Mouse (Mus musculus) kidney, adult 11 months (tissue): ENCODE data around the gene Diras1.
"Not testable (repeated sequence)": the region's sequence is repeated elsewhere in the genome, so short reads cannot be mapped to it uniquely, and the experiment has no call there.

Source experiments
- DNase-seq: peaks from one replicate; pipeline ENCODE4 v3.0.0; 2022

Diras1 gene

DNA sequence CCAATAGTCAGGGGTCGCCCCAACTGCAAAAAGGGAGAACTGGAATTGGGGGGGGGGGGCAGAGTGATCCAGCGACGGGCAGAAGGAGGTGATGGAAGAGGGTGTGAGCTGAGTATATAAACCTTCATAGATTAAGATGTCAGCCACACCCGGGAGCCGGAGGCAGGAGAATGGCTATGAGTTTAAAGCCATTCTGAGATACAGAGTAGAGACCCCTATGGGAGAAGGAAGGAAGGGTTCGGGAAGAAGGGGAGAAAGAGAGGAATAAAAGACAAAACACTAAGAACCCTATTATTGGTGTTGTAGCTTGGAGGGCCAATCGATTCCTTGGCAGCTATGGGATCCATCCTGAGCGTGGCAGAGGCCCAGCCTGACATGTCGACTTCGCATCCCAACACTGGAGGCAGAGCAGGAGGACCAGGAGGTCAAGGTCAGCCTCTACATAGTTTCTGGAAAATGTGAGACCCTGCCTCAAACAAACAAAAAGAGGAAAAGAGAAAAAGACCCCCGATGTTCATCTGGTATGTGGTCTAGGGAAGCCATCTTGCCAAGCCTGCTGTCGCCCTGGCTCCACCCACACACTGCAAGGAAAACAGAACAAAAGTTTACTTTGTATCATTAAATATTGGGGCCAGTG is at the start of gene Diras1:
Gene Diras1, minus strand, starts transcription at position 24 of the 637 bp plus-strand sequence.
- no peak for DNase-seq

DNA sequence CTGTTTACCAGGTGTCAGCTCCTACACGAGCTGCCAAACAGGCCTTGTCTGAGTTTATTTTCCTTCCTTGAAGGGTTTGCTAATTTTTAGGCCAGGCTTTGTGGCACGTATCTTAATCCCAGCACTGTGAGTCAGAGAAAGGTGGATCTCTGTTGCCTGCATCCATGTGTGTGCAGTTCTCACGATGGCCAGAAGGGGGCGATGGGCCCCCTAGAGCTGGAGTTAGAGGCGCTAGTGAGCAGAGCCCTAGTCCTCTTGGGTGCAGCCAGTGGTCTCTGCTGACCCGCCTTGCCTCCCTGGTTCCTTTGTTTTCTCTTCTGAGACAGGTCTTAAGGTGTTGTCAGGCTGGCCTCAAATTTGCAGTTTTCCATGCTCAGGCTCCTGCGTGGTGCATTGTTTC is 48.0 kb upstream of the Diras1 start:
- no peak for DNase-seq

DNA sequence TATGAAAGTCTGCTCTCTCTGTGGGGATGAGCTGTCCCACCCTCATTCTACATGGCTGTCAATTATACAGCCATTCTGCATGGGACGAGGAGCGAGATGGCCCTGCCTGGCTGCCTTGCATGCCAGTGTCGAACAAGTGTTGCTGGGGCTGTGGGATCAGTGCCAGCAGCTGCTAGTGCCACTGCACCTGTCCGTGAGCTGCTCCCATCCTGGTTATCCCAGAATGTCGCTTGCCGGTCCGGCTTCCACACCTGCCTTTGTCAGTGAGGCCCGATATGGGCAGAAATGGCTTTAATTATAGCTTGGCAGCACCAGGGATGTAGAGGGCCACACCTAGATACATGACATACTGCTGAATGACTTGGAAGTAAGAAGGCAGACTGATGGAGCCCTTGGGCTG is 46.8 kb upstream of the Diras1 start:
- no peak for DNase-seq

DNA sequence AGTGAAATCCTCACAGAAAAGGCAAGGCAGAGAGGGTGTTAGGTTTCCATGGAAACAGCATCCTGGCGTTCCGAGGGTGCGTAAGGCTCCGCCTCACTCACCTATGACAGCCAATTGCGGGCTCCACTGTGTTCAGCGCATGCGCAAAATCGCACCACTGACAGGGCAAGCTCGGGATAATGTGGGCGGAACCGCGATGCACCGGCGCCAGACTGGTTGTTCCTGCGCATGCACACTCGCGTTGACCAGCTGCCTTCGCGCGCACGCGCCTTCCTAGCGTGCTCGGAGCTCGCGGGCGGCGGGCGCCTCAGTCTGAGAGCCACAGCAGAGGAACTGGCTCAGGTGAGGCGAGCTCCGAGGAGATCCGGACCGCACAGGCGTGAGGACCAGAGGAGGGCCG is 44.4 kb upstream of the Diras1 start, which contains the start of gene Thop1:
Gene Thop1, plus strand, starts transcription at position 200 of the 400 bp plus-strand sequence.
- DNase-seq, result peak; percentile 99

DNA sequence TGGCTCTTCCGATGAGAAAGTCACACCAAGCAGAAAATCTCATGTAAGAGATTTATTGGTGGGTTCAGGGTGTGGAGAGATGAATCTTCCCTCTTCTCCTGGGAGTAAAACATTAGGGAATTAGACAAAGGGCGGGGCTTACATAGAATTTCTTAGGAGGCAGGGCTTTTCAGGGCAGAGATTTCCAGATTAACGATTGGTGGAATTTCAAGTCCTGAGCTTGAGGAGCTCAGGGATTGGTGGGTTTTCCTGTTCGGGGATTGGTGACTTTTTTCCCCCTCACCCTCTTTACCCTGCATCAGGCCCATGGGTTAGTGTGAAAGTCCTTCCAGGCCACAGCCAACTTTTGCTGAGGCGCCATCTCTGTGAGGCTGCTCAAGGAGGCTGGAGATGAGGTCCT is 43.2 kb upstream of the Diras1 start:
- DNase-seq, result no peak

DNA sequence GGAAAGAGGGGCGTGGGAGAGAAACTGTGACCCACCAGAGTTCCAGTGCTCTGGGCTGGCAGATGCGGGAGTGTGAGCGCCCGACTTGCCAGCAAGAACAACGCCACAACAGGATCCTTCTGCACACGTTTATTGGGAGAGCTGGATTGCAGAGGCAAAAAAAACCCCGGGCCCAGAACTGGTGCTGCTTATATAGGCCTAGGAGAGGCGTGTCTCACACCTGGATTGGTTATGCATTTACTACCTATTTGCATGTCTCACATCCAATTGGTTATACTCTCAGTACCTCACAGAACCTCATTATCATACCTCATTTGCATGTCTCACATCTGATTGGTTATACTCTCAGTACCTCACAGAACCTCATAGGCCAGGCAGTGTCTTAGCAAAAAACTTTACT is 39.1 kb upstream of the Diras1 start:
- DNase-seq, result not testable (repeated sequence)

DNA sequence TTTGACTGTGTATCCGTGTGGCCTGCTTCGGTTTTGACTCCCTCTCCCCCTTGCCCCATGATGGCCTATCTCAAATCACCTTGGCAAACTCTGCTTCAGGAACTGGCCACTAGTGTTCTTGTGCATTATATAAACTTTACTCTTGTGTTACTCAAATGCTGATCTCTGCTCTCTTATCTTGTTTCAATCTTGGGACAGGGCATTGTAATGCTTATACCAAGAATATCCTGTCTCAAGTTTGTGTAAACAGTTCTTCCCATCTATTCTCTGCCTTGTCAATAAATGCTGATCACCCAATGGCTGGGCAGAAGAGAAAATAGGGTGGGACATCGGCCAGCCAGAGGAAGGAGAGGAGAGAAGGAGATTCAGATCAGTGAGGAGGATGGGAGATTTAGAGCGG is 37.2 kb upstream of the Diras1 start:
- DNase-seq, result no peak

DNA sequence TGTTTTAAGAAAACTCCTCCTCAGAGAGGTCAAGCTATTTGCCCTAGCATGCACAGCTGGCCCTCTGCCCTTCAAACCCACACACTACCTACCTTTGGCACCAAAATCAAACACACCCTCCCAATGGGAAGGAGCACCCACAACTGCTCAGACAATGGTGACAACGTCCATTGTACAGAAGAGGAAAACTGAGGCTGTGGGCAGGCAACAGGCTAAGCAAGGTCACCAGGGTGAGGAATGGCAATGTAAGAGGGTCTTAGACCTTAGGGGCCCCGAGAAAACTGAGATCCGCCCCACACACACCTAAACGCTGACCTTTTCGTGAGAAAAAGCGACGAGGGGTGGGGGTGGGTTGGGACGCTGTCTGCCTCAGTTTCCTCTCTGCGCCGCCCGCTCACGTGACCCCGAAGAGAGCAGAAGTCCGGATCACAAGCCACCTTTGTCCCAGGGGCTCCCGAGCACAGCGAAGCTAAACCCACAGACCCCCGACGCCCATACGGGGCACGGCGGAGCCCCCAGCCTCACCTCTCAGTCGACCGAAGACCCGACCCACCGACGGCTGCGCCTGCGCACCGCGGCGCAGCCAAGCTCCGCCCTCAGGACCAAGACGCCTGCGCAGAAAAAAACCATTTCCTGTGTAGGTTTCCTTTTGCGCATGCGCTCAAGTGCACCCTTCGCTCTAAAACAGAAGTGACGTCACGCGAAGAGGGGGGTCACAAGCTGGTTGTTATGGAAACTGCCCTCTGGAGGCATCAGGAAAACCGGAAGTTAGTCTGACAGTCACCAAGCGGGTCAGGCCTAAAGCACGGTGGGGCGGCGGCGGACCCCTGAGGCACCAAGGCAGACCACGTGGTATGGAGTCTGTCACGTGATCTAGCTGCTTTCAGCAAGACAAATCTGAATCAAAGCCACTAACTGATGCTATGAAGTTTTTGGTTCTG is 34.4 kb upstream of the Diras1 start, which contains the start of gene Sgta:
Gene Sgta, minus strand, starts transcription at position 579 of the 941 bp plus-strand sequence.
- peak; percentile 100 for DNase-seq

DNA sequence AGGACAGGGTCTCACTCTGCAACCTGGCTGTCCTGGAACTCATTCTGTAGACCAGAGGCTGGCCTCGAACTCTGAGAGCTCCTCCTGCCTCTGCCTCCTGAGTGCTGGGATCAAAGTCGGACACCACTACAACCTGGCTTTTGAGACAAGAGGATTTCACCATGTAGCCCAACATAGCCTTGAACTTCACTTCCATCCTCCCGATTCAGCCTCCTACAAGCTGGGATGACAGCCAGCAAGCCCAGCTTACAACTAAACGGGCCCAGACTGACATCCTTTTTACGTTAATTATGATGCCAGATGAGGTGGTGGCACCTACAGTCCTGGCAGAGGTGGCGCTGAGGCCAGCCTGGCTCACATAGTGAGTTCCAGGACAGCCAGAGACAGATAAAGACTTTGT is 33.4 kb upstream of the Diras1 start:
- no peak for DNase-seq

DNA sequence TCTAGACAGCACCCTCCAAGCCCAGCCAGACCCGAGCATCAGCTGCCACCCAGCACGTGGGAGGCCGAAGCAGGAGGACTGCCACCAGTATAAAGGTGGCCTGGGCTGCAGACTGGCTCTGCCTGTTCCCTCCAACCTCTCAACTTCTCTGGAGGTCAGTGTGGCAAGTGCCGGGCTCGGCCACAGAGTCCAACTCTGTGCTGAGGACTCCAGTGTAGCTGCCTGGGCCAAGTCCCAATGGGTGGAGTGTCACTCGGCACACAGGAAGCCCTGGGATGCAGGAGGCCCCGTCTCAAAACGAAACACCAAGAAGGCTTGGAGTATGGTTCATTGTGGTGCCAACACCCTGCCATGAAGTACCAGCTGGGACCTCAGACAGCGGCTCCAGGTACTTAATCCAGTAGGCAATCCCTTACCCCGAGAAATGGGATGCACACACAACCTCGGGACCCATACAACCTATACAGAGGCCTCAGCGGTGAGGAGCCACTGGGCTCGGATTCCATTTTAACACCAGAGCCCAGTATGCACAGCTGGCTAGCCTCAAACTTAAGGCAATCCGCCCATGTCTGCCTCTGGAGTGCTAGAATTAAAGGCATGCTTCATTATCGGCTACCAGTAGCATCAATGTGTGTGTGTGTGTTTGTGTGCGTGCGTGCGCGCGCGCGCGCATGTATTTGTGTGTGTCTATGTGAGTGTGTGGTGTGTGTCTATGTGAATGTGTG is 32.1 kb upstream of the Diras1 start:
- DNase-seq, result no peak

DNA sequence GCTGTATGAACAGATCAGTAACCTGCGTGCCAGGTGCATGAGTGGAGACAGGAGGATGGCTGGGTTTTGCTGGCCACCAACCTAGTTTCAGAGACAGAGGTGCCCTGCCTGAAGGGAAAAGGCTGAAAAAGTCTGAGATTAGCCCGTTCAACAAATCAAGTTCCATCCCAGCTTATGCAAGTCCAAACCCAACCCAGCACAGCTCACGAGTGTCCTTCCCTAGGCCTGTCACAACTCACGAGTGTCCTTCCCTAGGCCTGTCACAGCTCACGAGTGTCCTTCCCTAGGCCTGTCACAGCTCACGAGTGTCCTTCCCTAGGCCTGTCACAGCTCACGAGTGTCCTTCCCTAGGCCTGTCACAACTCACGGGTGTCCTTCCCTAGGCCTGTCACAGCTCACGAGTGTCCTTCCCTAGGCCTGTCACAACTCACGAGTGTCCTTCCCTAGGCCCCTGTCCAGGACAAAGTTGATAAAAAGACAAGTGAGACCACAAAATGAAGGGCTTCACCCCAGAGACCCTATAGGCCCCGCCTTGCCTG is 30.4 kb upstream of the Diras1 start:
- not testable (repeated sequence) for DNase-seq

DNA sequence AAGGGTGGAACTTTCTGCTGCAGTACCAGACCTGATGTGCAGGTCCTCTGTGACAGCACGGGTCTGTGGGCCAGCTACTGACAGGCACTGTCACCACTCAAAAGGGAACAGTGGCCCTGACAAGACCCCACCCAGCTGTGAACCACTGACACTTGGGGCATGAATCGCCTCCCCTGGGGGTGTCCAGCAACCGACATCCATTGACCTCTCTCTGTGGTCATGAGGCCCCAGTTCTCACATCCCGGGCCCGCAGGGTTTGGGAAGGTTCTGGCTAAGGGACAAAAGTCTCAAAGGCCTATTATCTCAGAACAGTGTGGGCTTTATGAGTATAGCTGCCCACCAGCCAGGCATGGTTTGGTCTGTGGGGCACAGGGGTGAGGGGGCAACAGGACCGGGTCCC is 29.7 kb upstream of the Diras1 start:
- DNase-seq, result no peak

DNA sequence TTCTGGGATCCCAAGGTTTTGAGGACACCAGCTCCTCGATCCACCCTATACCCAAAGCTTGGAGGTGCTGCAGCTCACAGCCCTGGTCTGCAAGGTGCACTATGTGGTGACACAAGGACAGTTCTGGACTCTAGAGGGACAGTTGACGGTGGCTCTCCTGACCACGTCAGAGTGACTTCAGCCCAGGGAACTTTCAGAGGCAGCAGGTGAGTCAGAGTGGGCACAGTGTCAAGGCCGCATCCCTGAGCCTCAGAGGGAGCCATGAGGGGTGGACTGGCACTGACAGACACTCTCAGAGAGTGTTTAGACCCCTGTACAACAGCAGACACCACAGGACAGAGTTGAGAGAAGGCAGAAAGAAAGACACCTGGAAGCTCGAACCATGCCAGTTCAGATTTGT is 27.1 kb upstream of the Diras1 start:
- no peak for DNase-seq

DNA sequence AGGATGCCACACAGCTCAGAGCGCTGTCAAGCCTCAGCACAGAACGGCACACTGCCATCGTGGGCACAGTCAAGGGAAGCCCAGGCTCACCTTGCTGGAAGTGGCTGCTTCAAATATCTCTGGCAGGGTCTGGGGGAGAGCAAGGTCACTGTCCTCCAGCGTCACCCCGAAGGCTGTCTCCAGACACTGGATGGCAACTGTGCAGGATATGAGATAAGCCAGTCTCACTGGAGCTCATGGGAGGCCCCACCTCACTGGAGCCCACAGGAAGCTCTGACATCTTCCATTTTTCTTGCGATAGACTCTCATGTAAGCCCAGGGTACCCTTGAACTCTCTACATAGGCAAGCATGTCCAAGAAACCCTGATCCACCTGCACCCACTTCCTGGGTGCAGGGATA is 25.7 kb upstream of the Diras1 start:
- no peak for DNase-seq

DNA sequence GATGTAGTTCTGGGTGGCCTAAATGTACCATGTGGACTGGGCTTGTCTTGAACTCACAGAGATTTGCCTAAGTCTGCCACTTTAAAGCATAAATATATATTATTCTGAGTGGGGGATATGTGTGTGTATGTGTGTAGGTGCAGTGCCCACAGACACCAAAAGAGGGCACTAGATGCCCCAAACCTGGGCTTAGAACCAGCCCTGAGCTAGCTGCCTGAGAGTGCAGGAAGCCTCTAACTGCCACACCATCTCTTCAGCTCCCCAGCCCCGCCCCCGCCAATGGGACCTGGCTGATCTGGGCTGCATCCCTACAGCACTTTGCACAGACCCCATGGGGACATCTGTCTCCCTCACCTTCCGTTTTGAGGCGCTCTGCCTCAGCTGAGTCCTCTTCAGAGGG is 25.2 kb upstream of the Diras1 start:
- no peak for DNase-seq

DNA sequence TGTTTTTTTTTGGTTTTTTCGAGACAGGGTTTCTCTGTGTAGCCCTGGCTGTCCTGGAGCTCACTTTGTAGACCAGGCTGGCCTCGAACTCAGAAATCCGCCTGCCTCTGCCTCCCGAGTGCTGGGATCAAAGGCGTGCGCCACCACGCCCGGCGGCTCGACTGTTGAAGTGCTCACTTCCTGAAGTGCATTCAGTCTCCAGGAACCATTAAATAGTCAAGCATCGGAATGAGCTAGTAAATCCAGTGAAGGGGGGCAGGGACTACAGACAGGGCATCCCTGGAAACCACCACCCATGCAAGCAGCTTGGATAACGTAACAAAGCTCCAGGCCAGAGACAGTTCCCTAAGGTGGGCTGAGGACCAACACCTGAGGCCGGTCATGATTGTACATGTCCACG is 19.8 kb upstream of the Diras1 start:
- not testable (repeated sequence) for DNase-seq

DNA sequence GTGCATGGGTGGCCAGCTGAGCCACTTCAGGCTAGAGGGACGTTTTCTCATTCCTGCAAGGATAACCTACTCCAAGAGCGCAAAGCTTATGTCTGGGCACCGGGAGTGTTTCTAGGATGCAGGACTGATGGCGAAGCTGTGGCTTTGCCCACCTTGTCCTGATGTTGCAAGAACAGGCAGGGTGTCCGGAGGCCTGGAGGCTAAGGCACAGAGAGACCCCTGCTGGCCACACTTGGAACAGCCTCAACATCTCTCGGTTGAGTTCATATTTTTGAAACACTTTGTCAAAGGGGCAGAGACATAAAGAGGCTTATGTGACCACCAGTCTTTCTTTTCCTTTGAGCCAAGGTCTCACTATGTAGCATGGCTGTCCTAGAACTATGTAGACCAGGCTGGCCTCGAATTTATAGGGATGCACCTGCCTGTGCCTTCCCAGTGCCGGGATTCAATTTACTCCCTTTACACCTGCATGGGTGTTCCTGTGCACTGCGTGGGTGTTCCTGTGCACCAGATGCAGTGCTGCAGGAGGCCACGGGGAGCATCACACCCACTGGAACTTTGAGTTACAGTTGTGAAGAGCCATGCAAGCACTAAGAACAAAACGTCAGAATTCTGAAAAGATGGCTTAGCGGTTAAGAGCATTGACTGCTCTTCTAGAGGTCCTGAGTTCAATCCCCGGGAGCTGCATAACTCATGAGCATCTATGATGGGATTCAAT is 16.2 kb upstream of the Diras1 start:
- peak; percentile 28 for DNase-seq

DNA sequence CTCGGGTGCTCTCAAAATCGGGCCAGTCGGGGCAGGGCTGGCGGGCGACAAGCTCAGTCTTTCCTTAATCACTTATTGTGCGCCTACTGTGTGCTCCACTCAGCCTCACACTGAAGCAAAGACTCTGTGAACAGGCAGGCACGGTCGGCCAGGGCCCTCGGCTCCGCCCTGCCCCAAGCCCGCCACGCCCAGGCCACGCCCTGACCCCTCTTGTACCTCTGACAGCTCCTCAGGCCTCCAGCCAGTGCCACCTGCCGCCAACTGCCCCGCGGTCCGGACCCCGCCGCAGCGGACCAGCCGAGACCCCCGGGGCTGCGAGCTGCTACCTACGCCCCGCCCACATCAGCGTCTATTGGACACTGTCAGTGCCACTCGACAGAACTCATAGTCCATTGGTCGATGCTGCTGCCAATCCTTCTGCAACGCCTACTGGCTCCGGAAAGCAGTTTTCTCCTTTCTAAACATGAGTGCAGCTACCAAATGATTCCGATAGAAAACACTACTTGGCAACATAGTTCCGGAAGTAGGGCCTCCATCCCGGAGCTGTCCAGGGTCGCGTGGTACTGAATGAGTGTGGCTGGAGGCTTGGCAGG is 11.6 kb upstream of the Diras1 start, which contains the start of gene Slc39a3:
Gene Slc39a3, minus strand, starts transcription at position 439 of the 593 bp plus-strand sequence.
- DNase-seq, result peak; percentile 98

DNA sequence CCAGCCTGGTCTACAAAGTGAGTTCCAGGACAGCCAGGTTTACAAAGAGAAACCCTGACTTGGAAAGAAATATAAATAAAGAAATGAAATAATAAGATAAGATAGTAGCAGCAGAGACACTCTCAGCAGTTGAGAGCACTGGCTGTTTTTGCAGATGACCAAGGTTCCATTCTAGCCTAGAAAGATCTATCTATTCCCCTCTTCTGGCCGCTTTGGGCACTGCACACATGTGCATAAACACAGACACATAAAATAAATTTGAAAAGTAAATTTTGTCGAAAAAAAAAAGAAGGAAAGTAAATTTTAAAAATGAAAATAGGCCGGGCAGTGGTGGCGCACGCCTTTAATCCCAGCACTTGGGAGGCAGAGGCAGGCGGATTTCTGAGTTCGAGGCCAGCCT is 10.8 kb upstream of the Diras1 start:
- no peak for DNase-seq

DNA sequence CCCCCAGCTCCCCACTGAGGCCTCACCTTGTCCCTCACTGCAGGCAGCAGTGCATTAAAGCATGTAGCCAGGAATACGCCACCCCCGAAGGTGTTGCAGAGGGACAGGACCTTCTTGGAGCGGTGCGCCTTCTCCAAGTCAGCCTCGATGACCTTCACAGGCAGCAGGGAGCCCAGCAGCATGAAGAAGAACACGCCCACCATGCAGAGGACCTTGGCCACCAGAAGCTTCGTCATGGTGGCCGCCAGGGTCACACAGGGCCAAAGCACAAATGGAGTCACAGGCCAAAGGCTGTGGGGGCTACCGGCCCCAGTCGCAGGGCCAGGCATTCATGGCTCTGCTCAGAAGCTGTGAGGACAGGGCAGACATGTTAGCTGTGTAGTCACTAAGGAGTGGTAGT is 8.1 kb upstream of the Diras1 start:
- no peak for DNase-seq

DNA sequence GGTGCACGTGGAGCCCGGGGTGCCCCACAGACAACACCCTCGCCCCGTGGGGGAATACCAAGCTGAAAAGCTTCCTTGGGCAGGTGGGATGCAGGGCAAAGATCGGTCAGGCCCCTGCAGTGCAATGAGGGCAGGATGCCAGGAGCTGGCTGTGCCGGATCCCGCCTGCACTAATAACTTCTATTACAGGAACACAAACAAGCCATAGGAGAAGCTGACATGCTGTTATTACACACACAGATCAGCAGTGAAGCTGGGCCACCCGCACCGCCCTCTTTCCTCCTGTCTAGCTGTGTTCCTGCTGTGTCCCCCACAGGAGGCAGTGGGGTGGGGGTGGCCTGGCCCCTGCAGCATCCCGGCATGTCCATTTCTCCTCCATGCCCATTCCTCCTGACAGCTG is 3.6 kb upstream of the Diras1 start:
- no peak for DNase-seq

DNA sequence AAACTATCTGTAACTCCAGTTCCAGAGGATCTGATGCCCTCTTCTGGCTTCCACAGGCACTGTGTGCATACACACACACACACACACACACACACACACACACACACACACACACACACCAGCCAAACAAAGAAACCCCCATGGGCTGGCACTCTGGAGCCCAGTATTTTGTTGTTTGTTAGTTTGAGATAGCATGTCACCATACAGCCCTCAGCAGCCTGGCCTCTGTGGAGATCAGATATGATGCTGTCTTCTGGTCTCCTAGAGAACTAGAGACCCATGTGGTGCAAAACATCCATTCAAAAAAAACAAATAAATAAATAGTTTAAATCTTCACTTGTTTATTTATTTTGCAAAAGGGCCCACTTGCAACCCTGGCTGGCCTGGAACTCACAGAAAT is 2.8 kb upstream of the Diras1 start:
- no peak for DNase-seq
